Mouse (Mus musculus) cerebellum, adult 9-11 months (tissue): Measurements from ENCODE around the gene Alx3.
"Not testable (repeated sequence)": the region's sequence is repeated elsewhere in the genome, so short reads cannot be mapped to it uniquely, and the experiment has no call there.

Experiments
- DNase-seq: peaks from one replicate; pipeline ENCODE4 v3.0.0; 2022

Gene Alx3

DNA sequence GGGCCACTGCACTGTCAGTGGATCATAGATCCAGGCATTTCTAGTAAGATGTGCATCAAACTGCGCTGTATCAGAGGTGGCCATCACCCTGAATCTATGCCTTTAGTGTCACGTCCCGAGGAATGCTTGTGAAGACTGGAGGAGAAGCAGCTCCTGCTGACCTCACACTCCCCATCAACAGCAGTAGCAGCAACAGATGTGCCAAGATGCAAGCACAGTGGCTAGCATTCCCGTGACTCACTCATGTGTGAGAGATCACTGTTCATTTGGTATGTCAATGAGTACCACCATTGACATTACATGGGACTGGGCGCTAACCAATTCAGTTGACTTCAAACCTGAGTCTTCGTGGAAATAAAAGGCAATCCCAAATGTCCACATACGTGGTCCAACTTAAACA, 32.8 kb downstream of the Alx3 start:
- DNase-seq = no peak

DNA sequence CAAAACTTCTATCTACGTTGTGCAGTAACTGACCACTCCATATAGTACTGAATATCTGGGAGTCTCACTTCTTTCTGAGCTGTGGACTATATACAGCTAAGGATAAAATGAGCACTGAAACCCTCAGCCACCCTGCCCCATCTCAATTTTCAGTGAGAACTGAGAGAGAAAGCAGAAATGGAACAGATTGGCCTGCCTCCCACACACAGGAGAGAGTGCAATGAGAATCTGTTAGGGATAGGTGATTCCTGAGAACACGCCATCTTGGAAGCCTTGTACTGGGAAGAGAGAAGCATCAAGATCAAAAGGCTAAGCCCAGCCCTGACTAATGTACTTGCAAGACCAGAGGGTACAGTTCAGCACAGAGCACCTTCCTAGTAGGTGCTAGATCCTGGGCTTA, 33.7 kb downstream of the Alx3 start:
- DNase-seq = no peak

DNA sequence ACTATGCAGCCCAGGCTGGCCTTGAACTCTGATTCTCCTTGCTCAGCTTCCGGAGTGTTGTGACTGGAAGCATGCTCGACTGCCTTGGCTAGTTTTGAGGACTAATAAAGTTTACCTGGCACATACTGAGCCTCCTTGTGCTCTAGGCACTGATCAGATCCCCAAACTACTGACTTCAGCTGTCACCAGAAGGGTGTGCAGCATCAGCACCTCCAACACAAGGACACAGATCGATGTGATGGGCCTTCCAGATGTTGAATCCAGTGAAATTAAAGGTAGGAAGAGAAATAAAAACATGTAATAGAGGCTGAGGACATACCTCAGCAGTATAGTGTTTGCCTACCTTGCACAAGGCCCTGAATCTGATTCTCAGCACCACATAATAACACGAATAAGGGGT, 34.6 kb downstream of the Alx3 start:
- DNase-seq = no peak

DNA sequence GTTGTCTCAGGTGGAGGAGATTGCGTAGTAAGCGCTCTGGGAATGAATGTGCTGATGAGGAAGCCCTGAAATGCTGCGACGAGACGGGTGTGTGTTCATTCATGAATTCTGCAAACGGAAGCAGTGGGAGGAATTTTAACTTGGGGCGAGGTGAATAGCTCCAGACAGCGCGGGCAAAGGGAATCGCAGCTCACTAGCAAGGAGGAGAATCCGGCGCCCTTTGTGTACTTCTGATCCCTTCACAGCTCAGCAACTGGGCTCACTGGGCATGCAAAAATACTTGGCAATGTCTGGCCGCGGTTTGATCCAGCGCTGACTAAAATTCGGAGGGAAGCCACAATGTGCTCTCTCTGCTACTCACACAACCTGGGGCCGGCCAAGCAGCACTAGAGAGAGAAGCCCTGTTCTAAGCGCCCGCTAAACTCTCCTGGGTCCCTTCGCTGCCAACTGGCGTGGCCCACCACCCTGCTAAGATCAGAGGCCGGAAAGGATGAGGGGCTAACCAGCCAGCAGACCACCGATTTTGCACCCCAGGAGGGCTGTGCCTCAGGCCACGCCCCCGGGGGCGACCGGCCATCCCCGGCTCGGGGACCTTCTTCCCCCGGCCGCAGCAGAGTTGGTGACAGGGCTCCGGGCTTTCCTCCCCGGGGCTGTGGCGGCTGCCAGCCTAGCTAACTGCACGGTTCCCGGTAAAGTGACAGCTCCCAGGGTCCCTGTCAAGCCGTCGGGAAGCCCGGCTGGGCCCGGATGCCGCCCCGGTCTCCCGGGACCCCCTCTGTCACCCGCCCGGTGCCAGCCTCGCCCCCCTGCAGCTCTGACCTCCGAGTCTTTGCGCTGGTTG, 36.1 kb downstream of the Alx3 start, which contains the start of gene Gm10961:
Gene Gm10961, plus strand, starts transcription at position 641 of the 841 bp plus-strand sequence.
- DNase-seq = peak; percentile 73

DNA sequence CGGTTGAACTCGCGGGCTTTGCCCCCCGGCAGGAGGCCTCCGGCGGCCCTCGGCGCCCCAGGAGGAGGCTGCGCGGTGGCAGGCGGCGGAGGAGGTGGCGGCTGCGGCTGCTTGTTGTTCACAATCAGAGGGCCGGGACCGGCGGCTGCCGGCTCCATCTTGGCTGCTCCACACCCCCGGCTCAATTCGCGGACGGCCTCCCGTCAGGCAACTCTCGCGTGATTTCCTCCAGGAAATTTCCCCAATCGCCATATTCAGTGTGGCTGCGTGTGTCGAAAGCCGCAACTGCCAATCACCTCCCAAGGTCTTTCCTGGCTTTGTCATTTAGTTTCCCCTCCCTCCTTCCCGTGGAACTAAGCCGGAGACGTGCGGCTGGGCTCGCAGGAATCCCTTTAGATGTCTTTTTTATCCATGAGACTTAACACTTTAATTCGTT, 36.7 kb downstream of the Alx3 start, which contains the start of gene Strip1:
Gene Strip1, minus strand, starts transcription at position 172 of the 436 bp plus-strand sequence.
- DNase-seq = peak; percentile 95

DNA sequence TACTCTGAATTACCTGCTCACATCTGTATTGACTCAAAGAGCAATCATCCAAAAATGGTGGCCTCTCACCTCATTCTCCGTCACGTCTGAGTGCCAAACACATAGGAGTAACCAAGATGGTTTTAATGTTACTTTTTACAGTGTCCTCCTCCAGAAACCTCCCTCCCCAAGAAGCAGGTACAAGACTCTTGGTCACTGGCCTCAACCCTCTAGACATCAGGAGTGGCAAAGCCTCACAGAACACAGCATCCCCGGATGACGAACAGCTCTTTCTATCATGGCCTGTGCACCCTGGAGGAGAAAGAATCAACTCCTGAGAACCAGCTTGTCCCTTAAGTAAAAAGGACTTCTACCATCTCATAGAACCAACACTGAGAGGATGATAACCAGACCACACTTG, 38.0 kb downstream of the Alx3 start:
- no peak for DNase-seq

DNA sequence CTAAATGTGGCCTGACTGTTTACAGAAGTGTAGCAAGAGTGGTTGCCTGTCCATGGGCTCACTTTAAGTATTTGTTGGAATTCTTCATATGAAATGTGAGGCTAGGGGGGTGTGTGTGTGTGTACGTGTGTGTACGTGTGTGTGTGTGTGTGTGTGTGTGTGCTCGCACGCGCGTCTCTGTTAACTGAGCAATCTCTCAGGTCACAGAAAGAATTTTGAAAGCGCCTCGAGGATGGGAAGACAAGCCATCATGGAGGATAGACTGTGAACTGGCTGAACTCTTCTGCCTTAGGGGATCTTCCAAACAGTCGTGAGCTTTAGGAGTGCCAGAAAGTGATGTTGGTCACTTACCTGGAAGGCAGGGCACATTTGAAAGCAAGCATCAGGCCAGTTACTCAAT, 39.1 kb downstream of the Alx3 start:
- DNase-seq = no peak

DNA sequence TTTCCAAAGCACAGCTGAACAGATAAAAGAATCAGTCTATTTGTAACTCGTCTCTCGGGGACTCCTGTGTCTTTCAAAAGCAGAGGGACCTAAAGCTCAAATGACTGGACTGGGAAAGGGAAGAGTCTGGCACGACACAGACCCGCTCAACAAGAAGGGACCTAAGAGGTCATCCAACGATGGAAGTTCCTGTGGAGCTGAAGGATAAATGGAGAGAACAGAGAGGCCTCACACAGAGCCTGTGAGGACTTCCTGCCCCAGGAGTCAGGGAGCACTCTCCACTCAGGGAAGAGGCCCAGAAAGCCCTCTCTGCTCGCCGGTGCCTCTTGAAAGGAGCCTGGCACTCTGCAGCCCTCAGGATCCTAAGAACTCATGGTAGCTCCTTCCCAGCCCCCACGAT, 41.0 kb downstream of the Alx3 start:
- DNase-seq = no peak

DNA sequence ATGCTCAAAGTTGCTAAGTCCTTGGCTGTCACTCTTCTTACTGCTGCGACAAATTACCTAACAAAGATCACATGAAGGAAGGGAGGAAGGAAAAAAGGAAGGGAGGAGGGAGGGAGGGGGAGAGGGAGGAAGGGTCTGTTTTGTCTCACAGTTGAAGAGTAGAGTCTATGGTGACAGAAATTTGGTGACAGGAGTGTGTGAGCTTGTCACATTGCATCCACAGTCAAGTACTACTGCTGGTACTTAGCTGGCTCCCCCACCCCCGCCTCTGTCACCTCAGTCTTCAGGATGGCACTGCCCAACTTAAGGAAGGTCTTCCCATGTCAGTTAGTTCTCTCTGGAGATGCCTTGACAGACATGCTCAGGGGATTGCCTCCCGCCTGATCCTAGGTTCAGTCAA, 41.4 kb downstream of the Alx3 start:
- DNase-seq = no peak

DNA sequence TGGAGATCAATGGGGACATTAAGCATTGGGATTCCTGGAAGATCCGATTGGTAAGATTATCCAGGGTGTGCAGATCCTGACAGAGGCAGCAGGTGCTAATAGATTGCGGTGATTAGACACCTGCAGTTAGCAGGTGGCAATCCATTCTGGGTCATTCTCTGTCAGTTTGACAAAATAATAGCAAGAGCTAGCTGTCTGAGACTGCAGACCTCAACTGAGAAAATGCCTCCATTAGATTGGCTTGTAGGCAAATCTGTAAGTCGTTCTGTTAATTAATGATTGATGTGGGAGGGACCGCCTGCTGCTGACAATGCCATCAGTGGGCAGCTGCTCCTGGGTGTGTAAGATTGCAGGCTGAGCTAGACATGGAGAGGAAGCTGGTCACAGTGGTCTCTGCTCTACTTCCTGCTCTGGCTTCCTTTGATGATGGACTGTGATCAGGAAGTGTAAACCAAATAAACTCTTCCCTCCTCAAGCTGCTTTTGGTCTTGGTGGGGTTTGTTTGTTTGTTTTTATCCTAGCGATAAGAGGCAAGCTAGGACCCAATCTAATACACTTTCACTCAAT, 42.9 kb downstream of the Alx3 start:
- no peak for DNase-seq

DNA sequence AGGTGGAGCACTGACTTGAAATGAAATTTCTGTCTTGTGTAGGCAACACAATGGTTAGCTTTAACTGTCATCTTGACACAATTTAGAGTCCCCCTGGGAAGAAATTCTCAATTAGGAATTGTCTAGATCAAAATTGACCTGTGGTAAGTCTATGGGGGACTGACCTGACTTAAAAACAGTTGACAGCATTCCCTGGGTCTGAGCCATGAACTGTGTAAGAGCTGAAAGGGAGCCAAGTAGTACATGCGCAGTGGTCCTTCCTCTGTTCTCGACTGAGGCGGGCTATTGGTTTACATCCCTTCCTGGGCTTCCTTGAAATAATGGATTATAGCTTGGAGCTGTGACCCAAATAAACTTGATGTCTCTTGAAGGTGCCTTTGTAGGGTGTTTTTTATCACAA, 52.1 kb downstream of the Alx3 start:
- no peak for DNase-seq

DNA sequence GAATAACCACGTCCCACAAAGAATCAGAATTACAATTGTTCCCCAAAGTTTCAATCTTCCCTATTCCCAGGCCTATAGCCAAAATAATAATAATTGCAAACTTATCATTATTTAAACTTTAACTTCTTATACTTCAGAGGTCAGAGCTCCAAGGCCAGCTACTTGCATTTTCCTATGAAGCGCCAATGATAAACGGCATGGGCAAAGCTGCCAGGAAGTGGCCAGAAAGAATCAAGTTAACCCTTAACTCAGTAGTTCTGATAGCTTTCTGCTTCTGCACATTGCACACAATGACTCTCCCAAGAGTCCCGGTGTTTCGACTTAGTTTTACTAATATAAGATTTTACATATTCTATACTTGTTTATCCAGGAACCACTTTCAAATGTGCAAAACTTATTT, 55.4 kb downstream of the Alx3 start:
- not testable (repeated sequence) for DNase-seq

DNA sequence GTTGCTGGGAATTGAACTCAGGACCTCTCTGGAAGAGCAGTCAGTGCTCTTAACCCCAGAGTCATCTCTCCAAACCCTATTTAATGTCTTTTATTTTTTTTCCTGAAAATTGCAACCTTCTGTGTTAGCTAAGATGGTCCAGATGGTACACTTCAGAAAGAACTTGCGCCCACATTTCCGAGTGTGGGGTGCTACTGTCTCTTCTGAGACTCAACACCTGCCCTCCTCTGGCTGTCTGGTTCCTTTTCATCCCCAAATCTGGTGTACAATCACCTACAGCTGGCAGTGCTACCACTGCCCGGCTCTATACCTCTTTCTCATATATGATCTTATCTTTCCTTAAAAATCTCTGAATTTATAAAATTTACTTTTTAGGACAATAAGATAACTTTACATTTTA, 58.1 kb downstream of the Alx3 start:
- no peak for DNase-seq

DNA sequence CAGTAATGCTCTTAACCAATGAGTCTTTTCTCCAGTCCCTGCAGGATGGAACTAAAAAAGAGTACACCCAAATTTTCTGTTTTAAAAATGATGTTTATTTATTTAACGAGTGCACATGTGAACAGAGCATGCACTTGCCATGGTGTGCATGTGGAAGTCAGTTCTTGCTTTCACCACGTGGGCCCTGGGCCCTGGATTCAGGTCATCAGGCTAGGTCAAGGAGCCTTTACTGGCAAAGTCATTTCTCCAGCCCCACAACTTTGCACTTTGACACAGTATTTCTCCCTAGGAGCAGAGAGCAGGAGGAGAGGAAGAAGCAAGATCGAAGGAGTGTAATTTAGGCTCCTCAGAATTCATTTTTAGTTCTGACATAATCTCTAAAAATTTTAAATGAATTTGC, 60.0 kb downstream of the Alx3 start:
- DNase-seq = no peak
